Mouse (Mus musculus): ENCODE measurements around the gene Otof. TPM values are rescaled to one million over a fixed set of nuclear protein-coding genes. Genes with fewer than 3 reads are reported as not detected.

The Otof gene
- polyA plus RNA-seq, 1 experiment: not detected

- H3K27ac ChIP-seq (replicated peaks; ENCODE audit: low read depth, low read length): no peak overlapping the region
- H3K4me3 ChIP-seq (ENCODE audit: insufficient read depth, low read depth, low read length): no peak overlapping the region
- H3K4me1 ChIP-seq (ENCODE audit: control insufficient read depth, insufficient read depth, insufficient read length, low read length): no peaks in the 10 kb centered on the region
Observed at GRCm38 (mm10) chr5:30460155-30460554, 1.6 kb downstream of the Otof start.

- H3K4me1 ChIP-seq (ENCODE audit: control insufficient read depth, insufficient read depth, insufficient read length, low read length): no peaks in the 10 kb centered on the region
- H3K4me3 ChIP-seq (ENCODE audit: insufficient read depth, low read depth, low read length): no peak overlapping the region
- H3K27ac ChIP-seq (replicated peaks; ENCODE audit: low read depth, low read length): no peak overlapping the region
Observed at GRCm38 (mm10) chr5:30456056-30456455, 5.7 kb downstream of the Otof start.

- H3K4me3 ChIP-seq (ENCODE audit: insufficient read depth, low read depth, low read length): no peak overlapping the region
- no peaks in the 10 kb centered on the region for H3K4me1 ChIP-seq (ENCODE audit: control insufficient read depth, insufficient read depth, insufficient read length, low read length)
- H3K27ac ChIP-seq (replicated peaks; ENCODE audit: low read depth, low read length): no peak overlapping the region
Observed at GRCm38 (mm10) chr5:30444327-30444895, 17.3 kb downstream of the Otof start.

- H3K4me3 ChIP-seq (ENCODE audit: insufficient read depth, low read depth, low read length): no peak overlapping the region
- no peaks in the 10 kb centered on the region for H3K4me1 ChIP-seq (ENCODE audit: control insufficient read depth, insufficient read depth, insufficient read length, low read length)
- no peak overlapping the region for H3K27ac ChIP-seq (replicated peaks; ENCODE audit: low read depth, low read length)
Observed at GRCm38 (mm10) chr5:30442196-30442595, 19.5 kb downstream of the Otof start.

- Histone ChIP-seq H3K4me3 (ENCODE audit: insufficient read depth, low read depth, low read length) (no peak overlapping the region), H3K4me1 (ENCODE audit: control insufficient read depth, insufficient read depth, insufficient read length, low read length) (no peaks in the 10 kb centered on the region), H3K27ac (replicated peaks; ENCODE audit: low read depth, low read length) (no peak overlapping the region)
Observed at GRCm38 (mm10) chr5:30440308-30440906, 21.3 kb downstream of the Otof start.

GRCm38 (mm10) chr5:30438931-30439330, 22.8 kb downstream of the Otof start:
- no peaks in the 10 kb centered on the region for H3K4me1 ChIP-seq (ENCODE audit: control insufficient read depth, insufficient read depth, insufficient read length, low read length)
- H3K27ac ChIP-seq (replicated peaks; ENCODE audit: low read depth, low read length): no peak overlapping the region
- H3K4me3 ChIP-seq (ENCODE audit: insufficient read depth, low read depth, low read length): no peak overlapping the region

- Histone ChIP-seq H3K4me3 (ENCODE audit: insufficient read depth, low read depth, low read length) (no peak overlapping the region), H3K4me1 (ENCODE audit: control insufficient read depth, insufficient read depth, insufficient read length, low read length) (no peaks in the 10 kb centered on the region), H3K27ac (replicated peaks; ENCODE audit: low read depth, low read length) (no peak overlapping the region)
Observed at GRCm38 (mm10) chr5:30427406-30427805, 34.3 kb downstream of the Otof start.

GRCm38 (mm10) chr5:30423572-30424244, 38.0 kb downstream of the Otof start:
- Histone ChIP-seq H3K4me3 (ENCODE audit: insufficient read depth, low read depth, low read length) (no peak overlapping the region), H3K27ac (replicated peaks; ENCODE audit: low read depth, low read length) (no peak overlapping the region), H3K4me1 (ENCODE audit: control insufficient read depth, insufficient read depth, insufficient read length, low read length) (no peaks in the 10 kb centered on the region)

- Histone ChIP-seq H3K4me1 (ENCODE audit: control insufficient read depth, insufficient read depth, insufficient read length, low read length) (no peaks in the 10 kb centered on the region), H3K4me3 (ENCODE audit: insufficient read depth, low read depth, low read length) (no peak overlapping the region), H3K27ac (replicated peaks; ENCODE audit: low read depth, low read length) (no peak overlapping the region)
Observed at GRCm38 (mm10) chr5:30423121-30423520, 38.6 kb downstream of the Otof start.

- Histone ChIP-seq H3K27ac (replicated peaks; ENCODE audit: low read depth, low read length) (no peak overlapping the region), H3K4me3 (ENCODE audit: insufficient read depth, low read depth, low read length) (no peak overlapping the region)
Observed at GRCm38 (mm10) chr5:30416665-30417064, 45.1 kb downstream of the Otof start.

GRCm38 (mm10) chr5:30415876-30416275, 45.9 kb downstream of the Otof start:
- Histone ChIP-seq H3K4me1 (ENCODE audit: control insufficient read depth, insufficient read depth, insufficient read length, low read length) (no peaks in the 10 kb centered on the region), H3K4me3 (ENCODE audit: insufficient read depth, low read depth, low read length) (no peak overlapping the region), H3K27ac (replicated peaks; ENCODE audit: low read depth, low read length) (no peak overlapping the region)

More at GRCm38 (mm10) chr5:30416665-30417064, 45.1 kb downstream of the Otof start:
- no peaks in the 10 kb centered on the region for H3K4me1 ChIP-seq (ENCODE audit: control insufficient read depth, insufficient read depth, insufficient read length, low read length)

- Histone ChIP-seq H3K4me1 (ENCODE audit: control insufficient read depth, insufficient read depth, insufficient read length, low read length) (no peaks in the 10 kb centered on the region), H3K27ac (replicated peaks; ENCODE audit: low read depth, low read length) (no peak overlapping the region), H3K4me3 (ENCODE audit: insufficient read depth, low read depth, low read length) (no peak overlapping the region)
Observed at GRCm38 (mm10) chr5:30415381-30415780, 46.4 kb downstream of the Otof start.

- H3K4me1 ChIP-seq (ENCODE audit: control insufficient read depth, insufficient read depth, insufficient read length, low read length): no peaks in the 10 kb centered on the region
- H3K27ac ChIP-seq (replicated peaks; ENCODE audit: low read depth, low read length): no peak overlapping the region
- H3K4me3 ChIP-seq (ENCODE audit: insufficient read depth, low read depth, low read length): no peak overlapping the region
Observed at GRCm38 (mm10) chr5:30411524-30411923, 50.2 kb downstream of the Otof start.

GRCm38 (mm10) chr5:30406876-30407275, 54.9 kb downstream of the Otof start:
- H3K4me1 ChIP-seq (ENCODE audit: control insufficient read depth, insufficient read depth, insufficient read length, low read length): no peaks in the 10 kb centered on the region
- H3K27ac ChIP-seq (replicated peaks; ENCODE audit: low read depth, low read length): no peak overlapping the region

GRCm38 (mm10) chr5:30401165-30401564, 60.6 kb downstream of the Otof start:
- Histone ChIP-seq H3K4me3 (ENCODE audit: insufficient read depth, low read depth, low read length) (no peak overlapping the region), H3K27ac (replicated peaks; ENCODE audit: low read depth, low read length) (no peak overlapping the region)

More at GRCm38 (mm10) chr5:30406876-30407275, 54.9 kb downstream of the Otof start:
- no peak overlapping the region for H3K4me3 ChIP-seq (ENCODE audit: insufficient read depth, low read depth, low read length)

GRCm38 (mm10) chr5:30400521-30400920, 61.2 kb downstream of the Otof start:
- H3K27ac ChIP-seq (replicated peaks; ENCODE audit: low read depth, low read length): no peak overlapping the region
- H3K4me3 ChIP-seq (ENCODE audit: insufficient read depth, low read depth, low read length): no peak overlapping the region
- no peaks in the 10 kb centered on the region; the same call in 1 of the 2 replicates for H3K4me1 ChIP-seq (ENCODE audit: control insufficient read depth, insufficient read depth, insufficient read length, low read length)

More at GRCm38 (mm10) chr5:30401165-30401564, 60.6 kb downstream of the Otof start:
- no peaks in the 10 kb centered on the region; the same call in 1 of the 2 replicates for H3K4me1 ChIP-seq (ENCODE audit: control insufficient read depth, insufficient read depth, insufficient read length, low read length)

All from brown adipose tissue, adult 24 weeks (tissue).